Mouse (Mus musculus) gastrocnemius, adult 2 months (tissue): ENCODE data around the gene Olfr166. TPM values are rescaled to one million over a fixed set of nuclear protein-coding genes. Genes with fewer than 3 reads are reported as not detected.
"Not testable (repeated sequence)": the region's sequence is repeated elsewhere in the genome, so short reads cannot be mapped to it uniquely, and the experiment has no call there.

ENCODE experiments used
- DNase-seq: peaks from one replicate; pipeline ENCODE4 v3.0.0; 2022
- H3K27ac ChIP-seq: fragments of 200-600 bp; 2 replicates; pipeline ENCODE4 v1.8.1; 2022; ENCODE audit warnings: mild to moderate bottlenecking
- H3K4me3 ChIP-seq: fragments of 200-600 bp; 2 replicates; pipeline ENCODE4 v1.8.1; 2022; ENCODE audit warnings: mild to moderate bottlenecking, moderate library complexity
- CTCF ChIP-seq: fragments of 200-600 bp; IDR thresholded peaks from 2 replicates; pipeline ENCODE4 v1.8.1; 2022; ENCODE audit warnings: antibody characterized with exemption, mild to moderate bottlenecking, moderate library complexity
- intact Hi-C: fragments of 180-260 bp; cut with DNase I; formaldehyde crosslinking; loops from one replicate; pipeline ENCODE4 v1.15.1; 2025
- long read RNA-seq, 2 experiments: library from polyadenylated mRNA; stranded (forward); transcript quantifications; one replicate each; pipeline ENCODE4 v2.0.0; 2021
- total RNA-seq, 2 experiments: library from RNA; stranded (reverse); gene quantifications; 2 replicates each; pipeline ENCODE4 v1.2.3; 2021

Olfr166 gene
- total RNA-seq: not detected
- long read RNA-seq, experiment 1: 0 reads
- long read RNA-seq, experiment 2: 0 reads

GRCm38 (mm10) chr16:19483394-19483793 is at the start of gene Olfr166:
Gene Olfr166 (plus strand): TSS chr16:19483694.
- no peak within 1 kb of the TSS for H3K27ac ChIP-seq
- no peak for TF ChIP-seq CTCF
- H3K4me3 ChIP-seq: no peak within 1 kb of the TSS
- intact Hi-C loops: no loop called here
- DNase-seq: no peak

GRCm38 (mm10) chr16:19458741-19459140 is 24.8 kb upstream of the Olfr166 start:
- intact Hi-C loops, H3K4me3 ChIP-seq, DNase-seq, H3K27ac ChIP-seq: not testable (repeated sequence)

GRCm38 (mm10) chr16:19464365-19464764 is 19.1 kb upstream of the Olfr166 start:
- H3K27ac ChIP-seq: no peak overlapping the region
- intact Hi-C loops: no loop called here
- no peak overlapping the region for H3K4me3 ChIP-seq
- DNase-seq: no peak
- no peak for TF ChIP-seq CTCF

GRCm38 (mm10) chr16:19522166-19522565 is 38.7 kb downstream of the Olfr166 start, which contains the start of gene Olfr167:
Gene Olfr167 (minus strand): TSS chr16:19522266.
- Histone ChIP-seq H3K27ac (no peak within 1 kb of the TSS), H3K4me3 (no peak within 1 kb of the TSS)
- DNase-seq: no peak
- no peak for TF ChIP-seq CTCF
- intact Hi-C loops: no loop called here

- no peak for TF ChIP-seq CTCF
- H3K4me3 ChIP-seq: no peak within 1 kb of the TSS
- intact Hi-C loops: no loop called here
- no peak within 1 kb of the TSS for H3K27ac ChIP-seq
- DNase-seq: no peak
Observed at GRCm38 (mm10) chr16:19535455-19535854, 52.0 kb downstream of the Olfr166 start, which contains the start of gene Olfr168. Gene Olfr168 (minus strand): TSS chr16:19535555.

Other genes starting within 250 kb of the Olfr166 start
- gene Olfr164, start 169.6 kb upstream of the Olfr166 start, total RNA-seq: not detected
- not detected for gene Olfr165, start 60.6 kb upstream of the Olfr166 start, total RNA-seq
- gene Olfr167, start 38.6 kb downstream of the Olfr166 start, total RNA-seq: not detected
- not detected for gene Olfr168, start 51.9 kb downstream of the Olfr166 start, total RNA-seq
- not detected for gene Olfr169, start 88.1 kb downstream of the Olfr166 start, total RNA-seq
- gene Olfr170, start 128.2 kb downstream of the Olfr166 start, total RNA-seq: not detected
- not detected for gene Olfr171, start 146.2 kb downstream of the Olfr166 start, total RNA-seq
- not detected for gene Lamp3, start 222.7 kb downstream of the Olfr166 start, total RNA-seq